Mouse (Mus musculus): Measurements from ENCODE around the gene Arsg.
"Not testable (repeated sequence)": the region's sequence is repeated elsewhere in the genome, so short reads cannot be mapped to it uniquely, and the experiment has no call there.

Gene Arsg

GRCm38 (mm10) chr11:109611303-109612149 lies 138.4 kb downstream of the Arsg start, which contains the start of gene Wipi1:
TSS of gene Wipi1 (minus strand) at chr11:109611967.
- ATAC-seq (ENCODE audit: insufficient number of reproducible peaks, low FRiP score, low TSS enrichment) = peak; percentile 93

GRCm38 (mm10) chr11:109612871-109613529 lies 139.8 kb downstream of the Arsg start:
- no peak for ATAC-seq (ENCODE audit: insufficient number of reproducible peaks, low FRiP score, low TSS enrichment)

- ATAC-seq (ENCODE audit: insufficient number of reproducible peaks, low FRiP score, low TSS enrichment) = no peak
These were observed 142.1 kb downstream of the Arsg start for GRCm38 (mm10) chr11:109615286-109615685.

GRCm38 (mm10) chr11:109616352-109616751 lies 143.2 kb downstream of the Arsg start:
- ATAC-seq (ENCODE audit: insufficient number of reproducible peaks, low FRiP score, low TSS enrichment) = no peak

- no peak for ATAC-seq (ENCODE audit: insufficient number of reproducible peaks, low FRiP score, low TSS enrichment)
These were observed 143.6 kb downstream of the Arsg start for GRCm38 (mm10) chr11:109616766-109617165.

GRCm38 (mm10) chr11:109619055-109619454 lies 145.9 kb downstream of the Arsg start:
- ATAC-seq (ENCODE audit: insufficient number of reproducible peaks, low FRiP score, low TSS enrichment) = not testable (repeated sequence)

GRCm38 (mm10) chr11:109620356-109620755 lies 147.2 kb downstream of the Arsg start:
- ATAC-seq (ENCODE audit: insufficient number of reproducible peaks, low FRiP score, low TSS enrichment) = no peak

GRCm38 (mm10) chr11:109621183-109621582 lies 148.0 kb downstream of the Arsg start:
- no peak for ATAC-seq (ENCODE audit: insufficient number of reproducible peaks, low FRiP score, low TSS enrichment)

GRCm38 (mm10) chr11:109622518-109623037 lies 149.4 kb downstream of the Arsg start:
- ATAC-seq (ENCODE audit: insufficient number of reproducible peaks, low FRiP score, low TSS enrichment) = no peak

All from cerebellum, adult (tissue).